8 mouse cellular contexts compared by ENCODE assay signal in genomic region chr6:120978019-120978621, GRCm38 (mm10).
DNase-seq lines count a peak whose midpoint lies in the region; ATAC-seq lines count a peak whose summit lies in the region.
"Had no signal": no experiment of that assay in that cellular context is flagged by ENCODE, and none has a peak within 500 bp of the region (broad histone marks: within the 10 kb centered on the region; RNA-seq: fewer than 3 reads in every experiment).

No protein-coding gene starts in this region.

- peak overlapping the region; percentile 63 for H3K27ac ChIP-seq in embryonic facial prominence, embryonic 12.5 days

- no peak overlapping the region for H3K4me3 ChIP-seq in embryonic facial prominence, embryonic 12.5 days
- H3K4me3 ChIP-seq: erythroblast, embryonic 14.5 days had no signal

- no peak; the same call in 1 of the 2 replicates for ATAC-seq in embryonic facial prominence, embryonic 12.5 days (ENCODE audit: insufficient number of reproducible peaks, insufficient read depth, low FRiP score, low TSS enrichment)

- no peaks in the 10 kb centered on the region for H3K36me3 ChIP-seq in embryonic facial prominence, embryonic 12.5 days

- H3K27me3 ChIP-seq in embryonic facial prominence, embryonic 12.5 days: no peaks in the 10 kb centered on the region

- 31% methylated on average over 18 of the region's 18 CpGs for WGBS in embryonic facial prominence, embryonic 12.5 days

- DNase-seq in 3T3-L1 (ENCODE audit: low read depth, low spot score): peak; percentile 77
- DNase-seq in B cell, adult 2 months: peak; percentile 35 to 40
- peak; percentile 76 for DNase-seq in kidney, postnatal 10 days
- DNase-seq in natural killer cell, adult 2 months (ENCODE audit: low spot score in 2 of 2): peak; percentile 65 to 74
- DNase-seq in layer of hippocampus, adult 11-12 months (ENCODE audit: low spot score): no peak
- no peak for DNase-seq in layer of hippocampus, postnatal 14 days (ENCODE audit: low spot score in 2 of 2)

- H3K4me1 ChIP-seq in embryonic facial prominence, embryonic 12.5 days: peaks cover 12% of the 10 kb centered on the region

- H3K9me3 ChIP-seq in embryonic facial prominence, embryonic 12.5 days: no peaks in the 10 kb centered on the region

- H3K9ac ChIP-seq in embryonic facial prominence, embryonic 12.5 days: 0 out of 2 replicates have a peak overlapping the region, but pooled peaks have one; percentile 10

- H3K4me2 ChIP-seq in embryonic facial prominence, embryonic 12.5 days (replicated peaks): no peak overlapping the region

Comparison
In these comparisons a context has a peak if more than half of its experiments do, and no peak if none do; other contexts are left out.
1. DNase-seq: peak in 3T3-L1 (single experiment), B cell, adult 2 months (2 of 2), kidney, postnatal 10 days (single experiment) and natural killer cell, adult 2 months (2 of 2); none in layer of hippocampus, adult 11-12 months (single experiment) and layer of hippocampus, postnatal 14 days (0 of 2).